Mouse (Mus musculus) neural tube, embryonic 11.5 days (tissue): ENCODE data around the gene Cxcr2. TPM values are rescaled to one million over a fixed set of nuclear protein-coding genes. Genes with fewer than 3 reads are reported as not detected.
A peak's percentile ranks its signal among the peaks of the same experiment; 100 is the strongest.

Source experiments
- microRNA counts: library from miRNA; unstranded; fragments of <30 nt; microRNA quantifications from one replicate; lab custom pipeline; 2015
- microRNA-seq: library from miRNA; unstranded; fragments of <30 nt; microRNA quantifications from one replicate; pipeline ENCODE4, GENCODE M21; 2016
- polyA plus RNA-seq: library from polyadenylated mRNA; unstranded; fragments of >200 nt; fragmentation: Nextera tagmentation; extraction: Ambion mirVana; gene quantifications from 2 replicates; pipeline ENCODE4 v1.2.1, GENCODE M21; 2014

Cxcr2 gene
- polyA plus RNA-seq, 1 experiment from 2014 or later, result 0.24 TPM

MicroRNA genes within 50 kb of the gene (microRNA counts, 519-probe panel; counts per million panel counts)
- microRNA mmu-miR-1928 (lab: Ali Mortazavi, UCI), result 171 counts per million, percentile 57 among the panel's probes with 10 or more counts

Small RNA genes within 50 kb of the gene (microRNA-seq; reads per million reads assigned to microRNA genes)
- not detected for gene Mir1928

Other genes with a start within 250 kb of the Cxcr2 start
- gene Tns1, start 29.5 kb upstream of the Cxcr2 start, polyA plus RNA-seq, result 17.9 and 19.9 TPM in 2 replicates
- 0.38 and 0.78 TPM in 2 replicates for gene Rufy4, start 28.4 kb upstream of the Cxcr2 start, polyA plus RNA-seq
- not detected in 2 replicates for gene Cxcr1, start 40.6 kb downstream of the Cxcr2 start, polyA plus RNA-seq
- gene Arpc2, start 82.1 kb downstream of the Cxcr2 start, polyA plus RNA-seq, result 308 and 318 TPM in 2 replicates
- 0.21 and 0.38 TPM in 2 replicates for gene Gpbar1, start 124.6 kb downstream of the Cxcr2 start, polyA plus RNA-seq
- gene Aamp, start 130.7 kb downstream of the Cxcr2 start, polyA plus RNA-seq, result 195 and 215 TPM in 2 replicates
- 104 and 107 TPM in 2 replicates for gene Pnkd, start 130.9 kb downstream of the Cxcr2 start, polyA plus RNA-seq
- gene Tmbim1, start 151.6 kb downstream of the Cxcr2 start, polyA plus RNA-seq, result 8.3 and 8.5 TPM in 2 replicates
- gene Catip, start 208.1 kb downstream of the Cxcr2 start, polyA plus RNA-seq, result 0.20 and 0.26 TPM in 2 replicates
- 1.9 and 2.3 TPM in 2 replicates for gene Slc11a1, start 221.2 kb downstream of the Cxcr2 start, polyA plus RNA-seq
- 41.5 and 43.5 TPM in 2 replicates for gene Ctdsp1, start 237.5 kb downstream of the Cxcr2 start, polyA plus RNA-seq